Mouse (Mus musculus) neural tube, embryonic 11.5 days (tissue): ENCODE measurements around the gene Camsap1. TPM values are rescaled to one million over a fixed set of nuclear protein-coding genes. Genes with fewer than 3 reads are reported as not detected.

Experiments used
- ATAC-seq: fragments of 200-750 bp; cut with Nextera tagmentation; 2 replicates; pipeline ENCODE4 v1.8.0; 2017; ENCODE audit warnings: moderate number of reproducible peaks, mild to moderate bottlenecking, moderate TSS enrichment, moderate library complexity; ENCODE audit not compliant: insufficient read depth, low FRiP score, low TSS enrichment
- DNase-seq: peaks from one replicate; pipeline ENCODE4 v3.0.0-alpha.2; 2015; ENCODE audit warnings: low spot score
- H3K27ac ChIP-seq: fragments of 300-500 bp; sonication (generic); 2 replicates; pipeline ENCODE4 v1.5.1; 2014; ENCODE audit warnings: low read depth, mild to moderate bottlenecking, low read length
- H3K27me3 ChIP-seq: fragments of 300-500 bp; sonication (generic); 2 replicates; pipeline ENCODE4 v1.6.1; 2014; ENCODE audit warnings: mild to moderate bottlenecking, low read length, mixed read lengths; ENCODE audit not compliant: control insufficient read depth, insufficient read depth
- H3K36me3 ChIP-seq: fragments of 300-500 bp; sonication (generic); 2 replicates; pipeline ENCODE4 v1.6.1; 2014; ENCODE audit warnings: mild to moderate bottlenecking, low read length, moderate library complexity, mixed read lengths; ENCODE audit not compliant: control insufficient read depth, insufficient read depth
- H3K4me1 ChIP-seq: fragments of 300-500 bp; sonication (generic); 2 replicates; pipeline ENCODE4 v1.6.1; 2014; ENCODE audit warnings: low read length, mixed read lengths; ENCODE audit not compliant: control insufficient read depth, insufficient read depth
- H3K4me2 ChIP-seq: fragments of 300-500 bp; sonication (generic); 2 replicates; pipeline ENCODE4 v1.6.1; 2014; ENCODE audit warnings: low read depth, mild to moderate bottlenecking, moderate library complexity
- H3K4me3 ChIP-seq: fragments of 300-500 bp; sonication (generic); 2 replicates; pipeline ENCODE4 v1.5.1; 2014; ENCODE audit warnings: low read depth, low read length
- H3K9ac ChIP-seq: fragments of 300-500 bp; sonication (generic); 2 replicates; pipeline ENCODE4 v1.6.1; 2014; ENCODE audit warnings: mild to moderate bottlenecking, low read length
- H3K9me3 ChIP-seq: fragments of 300-500 bp; sonication (generic); 2 replicates; pipeline ENCODE4 v1.6.1; 2016; ENCODE audit warnings: low read length; ENCODE audit not compliant: control insufficient read depth
- WGBS: fragments of 180-500 bp; shearing (Covaris S2); extraction: QIAGEN DNeasy Blood & Tissue Kit; methylation state at CpG from one replicate; pipeline ENCODE4 v1.1.7; 2014; 5-methylcytosine and 5-hydroxymethylcytosine counted together
- polyA plus RNA-seq: library from polyadenylated mRNA; unstranded; fragments of >200 nt; fragmentation: Nextera tagmentation; extraction: Ambion mirVana; gene quantifications from 2 replicates; pipeline ENCODE4 v1.2.1, GENCODE M21; 2014

Gene Camsap1
- polyA plus RNA-seq, 1 experiment from 2014 or later = 60.4 TPM

DNA sequence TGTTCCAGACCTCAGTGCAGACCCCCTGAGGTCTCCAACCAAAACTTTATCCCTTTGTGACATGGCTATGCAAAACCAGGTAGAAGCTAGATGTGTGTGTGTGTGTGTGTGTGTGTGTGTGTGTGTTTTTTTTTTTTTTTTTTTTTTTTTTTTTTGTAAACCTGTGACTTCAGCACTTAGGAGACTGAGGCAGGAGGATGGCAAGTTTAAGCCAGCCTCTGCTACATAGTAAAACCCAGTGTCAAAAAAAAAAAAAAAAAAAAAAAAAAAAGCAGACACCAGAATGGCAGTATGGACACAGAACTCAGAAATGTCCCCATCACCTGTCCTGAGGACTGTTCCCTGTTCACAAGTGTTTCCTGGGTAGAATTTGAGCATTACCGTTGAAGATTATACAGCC, 6.6 kb upstream of the Camsap1 start:
- Histone ChIP-seq H3K36me3 (no peaks in the 10 kb centered on the region), H3K9me3 (no peaks in the 10 kb centered on the region), H3K4me1 (no peaks in the 10 kb centered on the region), H3K4me2 (no peak overlapping the region), H3K9ac (no peak overlapping the region), H3K27me3 (no peaks in the 10 kb centered on the region), H3K27ac (no peak overlapping the region), H3K4me3 (no peak overlapping the region)
- WGBS = 98% methylated on average over 1 of the region's 1 CpGs
- no peak for ATAC-seq
- no peak for DNase-seq

- Histone ChIP-seq H3K27ac (no peak overlapping the region), H3K36me3 (no peaks in the 10 kb centered on the region), H3K9me3 (no peaks in the 10 kb centered on the region), H3K4me3 (no peak overlapping the region), H3K4me1 (no peaks in the 10 kb centered on the region), H3K27me3 (no peaks in the 10 kb centered on the region), H3K9ac (no peak overlapping the region), H3K4me2 (no peak overlapping the region)
- ATAC-seq = no peak
- 89% methylated on average over 6 of the region's 6 CpGs for WGBS
- no peak for DNase-seq
These were observed 4.7 kb upstream of the Camsap1 start for GRCm38 (mm10) chr2:25987817-25988216.

GRCm38 (mm10) chr2:25986601-25987000, 3.5 kb upstream of the Camsap1 start:
- no peaks in the 10 kb centered on the region for H3K9me3 ChIP-seq
- H3K27ac ChIP-seq = no peak overlapping the region
- ATAC-seq (no peak), DNase-seq (no peak)
- peaks cover 6% of the 10 kb centered on the region for H3K4me1 ChIP-seq
- H3K36me3 ChIP-seq = no peaks in the 10 kb centered on the region
- WGBS = 55% methylated on average over 5 of the region's 5 CpGs
- no peak overlapping the region for H3K9ac ChIP-seq
- no peak overlapping the region for H3K4me3 ChIP-seq
- H3K27me3 ChIP-seq = no peaks in the 10 kb centered on the region
- no peak overlapping the region for H3K4me2 ChIP-seq

GRCm38 (mm10) chr2:25982426-25983091, 523 bp downstream of the Camsap1 start:
- peak overlapping the region; percentile 77 for H3K27ac ChIP-seq
- ATAC-seq = peak; percentile 16
- under 1% methylated on average over 68 of the region's 76 CpGs for WGBS

GRCm38 (mm10) chr2:25982052-25982425, 1.0 kb downstream of the Camsap1 start:
- ATAC-seq (no peak), DNase-seq (peak; percentile 35)
- Histone ChIP-seq H3K27ac (no peak overlapping the region; the same call in 1 of the 2 replicates), H3K9me3 (no peaks in the 10 kb centered on the region), H3K9ac (peak overlapping the region; percentile 98), H3K27me3 (no peaks in the 10 kb centered on the region), H3K36me3 (no peaks in the 10 kb centered on the region), H3K4me1 (peaks cover 20% of the 10 kb centered on the region), H3K4me2 (peak overlapping the region; percentile 87), H3K4me3 (peak overlapping the region; percentile 97)
- WGBS = 1% methylated on average over 16 of the region's 16 CpGs

More at GRCm38 (mm10) chr2:25982426-25983091, 523 bp downstream of the Camsap1 start:
- H3K4me1 ChIP-seq = peaks cover 20% of the 10 kb centered on the region
- H3K4me2 ChIP-seq = peak overlapping the region; percentile 87
- no peaks in the 10 kb centered on the region for H3K27me3 ChIP-seq
- H3K4me3 ChIP-seq = peak overlapping the region; percentile 97
- no peaks in the 10 kb centered on the region for H3K36me3 ChIP-seq
- H3K9ac ChIP-seq = peak overlapping the region; percentile 98
- peak; percentile 56 for DNase-seq
- H3K9me3 ChIP-seq = no peaks in the 10 kb centered on the region

GRCm38 (mm10) chr2:25978997-25979396, 4.1 kb downstream of the Camsap1 start:
- DNase-seq (no peak), ATAC-seq (no peak)
- 86% methylated on average over 4 of the region's 4 CpGs for WGBS
- peaks cover 20% of the 10 kb centered on the region for H3K4me1 ChIP-seq
- H3K4me3 ChIP-seq = no peak overlapping the region
- no peaks in the 10 kb centered on the region for H3K27me3 ChIP-seq
- no peak overlapping the region for H3K4me2 ChIP-seq
- H3K27ac ChIP-seq = no peak overlapping the region
- no peak overlapping the region for H3K9ac ChIP-seq
- no peaks in the 10 kb centered on the region for H3K36me3 ChIP-seq
- H3K9me3 ChIP-seq = no peaks in the 10 kb centered on the region

DNA sequence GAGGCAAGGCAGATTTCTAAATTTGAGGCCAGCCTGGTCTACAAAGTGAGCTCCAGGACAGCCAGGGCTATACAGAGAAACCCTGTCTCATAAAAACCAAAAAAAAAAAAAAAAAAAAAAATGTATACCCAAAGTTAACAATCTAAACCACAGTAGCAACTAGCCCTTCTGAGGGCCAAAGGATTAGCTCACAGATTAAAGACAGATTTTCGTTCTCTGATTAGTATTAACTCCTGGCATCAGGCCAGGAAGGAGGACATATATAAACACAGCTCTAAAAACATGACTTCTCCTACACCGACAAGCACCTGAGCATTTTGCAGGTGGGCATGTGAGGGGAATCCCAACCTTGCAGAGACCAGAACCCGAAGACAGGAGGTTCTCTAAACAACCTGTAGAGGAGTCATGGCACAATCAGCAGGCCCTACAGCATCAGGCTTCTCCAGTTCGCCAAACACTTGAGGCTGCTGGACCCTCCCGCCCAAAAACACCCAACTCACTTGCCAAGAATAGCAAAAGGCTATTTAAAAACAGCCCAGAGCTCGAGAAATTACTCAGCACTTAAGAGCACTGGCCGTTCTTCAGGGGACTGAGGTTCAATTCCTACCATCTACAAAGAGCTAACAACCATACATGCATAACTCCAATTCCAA, 5.4 kb downstream of the Camsap1 start:
- Histone ChIP-seq H3K9ac (no peak overlapping the region), H3K36me3 (no peaks in the 10 kb centered on the region), H3K9me3 (no peaks in the 10 kb centered on the region), H3K4me1 (peaks cover 20% of the 10 kb centered on the region), H3K27ac (no peak overlapping the region), H3K4me3 (no peak overlapping the region), H3K4me2 (no peak overlapping the region), H3K27me3 (no peaks in the 10 kb centered on the region)
- 92% methylated on average over 7 of the region's 7 CpGs for WGBS
- ATAC-seq (no peak), DNase-seq (no peak)

DNA sequence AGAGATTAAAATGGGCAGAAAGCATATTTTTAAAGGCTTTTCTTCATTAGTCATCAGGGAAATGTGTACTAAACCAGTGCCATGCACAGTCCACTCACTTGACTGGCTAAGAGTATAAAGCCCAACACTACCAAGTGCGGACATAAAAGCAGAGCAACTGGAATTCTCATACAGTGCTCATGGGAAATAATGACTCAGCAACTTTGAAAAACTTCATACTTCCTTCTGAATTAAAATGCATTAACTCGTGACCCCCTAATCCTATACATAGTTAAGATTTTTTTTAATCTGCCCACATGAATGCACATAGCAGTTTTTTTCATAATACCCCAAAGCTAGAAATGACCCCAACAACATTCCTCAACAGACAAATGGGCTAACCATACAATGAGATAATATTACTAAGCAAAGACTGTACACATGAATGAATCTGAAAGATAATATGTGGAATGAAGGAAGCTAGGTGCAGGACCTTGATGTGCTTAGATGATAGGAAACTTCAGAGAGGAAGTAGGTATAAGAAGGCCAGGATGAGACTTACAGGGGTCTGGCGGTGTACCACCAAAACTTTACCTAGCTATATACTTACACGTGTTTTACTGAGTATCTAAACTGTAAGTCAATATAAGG, 7.8 kb downstream of the Camsap1 start:
- Histone ChIP-seq H3K4me1 (peaks cover 4% of the 10 kb centered on the region; the same call in 1 of the 2 replicates), H3K9me3 (no peaks in the 10 kb centered on the region), H3K4me3 (no peak overlapping the region), H3K9ac (no peak overlapping the region), H3K4me2 (no peak overlapping the region), H3K27ac (no peak overlapping the region), H3K36me3 (no peaks in the 10 kb centered on the region), H3K27me3 (no peaks in the 10 kb centered on the region)
- DNase-seq (no peak), ATAC-seq (no peak)
- 96% methylated on average over 4 of the region's 4 CpGs for WGBS
